In the genomic region with DNA sequence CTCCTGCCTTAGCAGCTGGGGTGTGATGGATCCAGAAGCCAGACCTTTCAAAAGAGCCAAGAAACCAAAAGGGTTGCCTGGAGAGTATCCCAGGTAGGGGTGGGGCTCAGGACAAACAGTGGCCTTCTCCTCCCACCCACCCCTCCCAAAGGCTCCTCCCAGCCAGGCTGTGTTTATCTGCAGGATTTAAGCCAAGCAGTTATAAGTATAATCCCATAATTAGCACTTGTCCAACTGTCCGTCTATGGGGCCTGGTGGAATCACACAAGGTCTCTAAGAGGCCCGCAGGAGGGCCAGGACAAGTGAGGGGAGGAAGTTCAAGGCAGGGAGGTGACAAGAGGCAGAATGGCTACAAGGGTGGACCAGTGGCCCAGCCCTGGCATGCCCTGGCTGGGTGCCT, we compare ENCODE assay signal across 37 mouse cellular contexts. TPM values are rescaled to one million over a fixed set of nuclear protein-coding genes. Genes with fewer than 3 reads are reported as not detected.
"Had no signal": no experiment of that assay in that cellular context is flagged by ENCODE, and none has a peak within 500 bp of the region (broad histone marks: within the 10 kb centered on the region; RNA-seq: fewer than 3 reads in every experiment).

No protein-coding gene starts in this region.

- H3K36me3 ChIP-seq: embryonic facial prominence, embryonic 10.5 days; embryonic facial prominence, embryonic 12.5 days; embryonic facial prominence, embryonic 13.5 days; embryonic facial prominence, embryonic 15.5 days; forebrain, embryonic 10.5 days; forebrain, embryonic 12.5 days; forebrain, embryonic 15.5 days had no signal

- H3K4me1 ChIP-seq: forebrain, embryonic 15.5 days had no signal

- H3K9ac ChIP-seq: embryonic facial prominence, embryonic 12.5 days; embryonic facial prominence, embryonic 13.5 days; embryonic facial prominence, embryonic 15.5 days; forebrain, embryonic 12.5 days; forebrain, embryonic 13.5 days; forebrain, embryonic 15.5 days; forebrain, postnatal 0 days had no signal

- ATAC-seq: forebrain, embryonic 13.5 days; forebrain, embryonic 14.5 days; forebrain, embryonic 15.5 days; forebrain, embryonic 16.5 days; forebrain, postnatal 0 days had no signal

- H3K27ac ChIP-seq: embryonic facial prominence, embryonic 10.5 days; embryonic facial prominence, embryonic 12.5 days; embryonic facial prominence, embryonic 13.5 days; embryonic facial prominence, embryonic 15.5 days; forebrain, embryonic 10.5 days; forebrain, embryonic 12.5 days; forebrain, embryonic 13.5 days; forebrain, embryonic 15.5 days; gastrocnemius, adult 2 months had no signal

- H3K9me3 ChIP-seq: embryonic facial prominence, embryonic 10.5 days; embryonic facial prominence, embryonic 12.5 days; embryonic facial prominence, embryonic 13.5 days; embryonic facial prominence, embryonic 15.5 days; forebrain, embryonic 10.5 days; forebrain, embryonic 12.5 days; forebrain, embryonic 13.5 days; forebrain, embryonic 15.5 days had no signal

- H3K27me3 ChIP-seq: forebrain, embryonic 15.5 days had no signal

- H3K4me3 ChIP-seq: embryonic facial prominence, embryonic 10.5 days; embryonic facial prominence, embryonic 12.5 days; embryonic facial prominence, embryonic 13.5 days; embryonic facial prominence, embryonic 15.5 days; erythroblast, embryonic 14.5 days; forebrain, embryonic 10.5 days; forebrain, embryonic 12.5 days; forebrain, embryonic 13.5 days; forebrain, embryonic 15.5 days; gastrocnemius, adult 2 months had no signal

- H3K4me2 ChIP-seq: embryonic facial prominence, embryonic 12.5 days; embryonic facial prominence, embryonic 13.5 days; embryonic facial prominence, embryonic 15.5 days; forebrain, embryonic 12.5 days; forebrain, embryonic 13.5 days; forebrain, embryonic 15.5 days had no signal

- DNase-seq: cerebellum, adult 2 months; cerebellum, adult 8-10 months; cerebellum, adult 9-10 months; cerebellum, adult 9-11 months; cerebellum, postnatal 10 days; cerebellum, postnatal 14 days; cerebellum, postnatal 25 days; cerebellum, postnatal 36 days; embryo, embryonic 11 days; forebrain, postnatal 0 days; gastrocnemius, adult 2 months; gastrocnemius, postnatal 10 days; gastrocnemius, postnatal 14 days; gastrocnemius, postnatal 25 days; gastrocnemius, postnatal 36 days; heart, adult 11 months; heart, adult 18-20 months had no signal

RNA-seq across cellular contexts. Expression of a gene that starts 6.7 kb away (rescaled TPM):
- total RNA-seq: common myeloid progenitor, adult 5-6 weeks; granulocyte monocyte progenitor cell, adult 5-6 weeks had no signal
- polyA plus RNA-seq: erythroblast, embryonic 14.5 days had no signal

RNA-seq across cellular contexts. Expression of a gene that starts 23.8 kb away (rescaled TPM):
- total RNA-seq: common myeloid progenitor, adult 5-6 weeks; gastrocnemius, adult 18-20 months; gastrocnemius, adult 2 months; gastrocnemius, adult 8-10 months; gastrocnemius, postnatal 25 days; heart, adult 18-20 months had no signal
- polyA plus RNA-seq: erythroblast, embryonic 14.5 days had no signal

RNA-seq across cellular contexts. Expression of a gene that starts 26.8 kb away (rescaled TPM):
- total RNA-seq: common myeloid progenitor, adult 5-6 weeks; forebrain, postnatal 0 days; gastrocnemius, adult 18-20 months; gastrocnemius, adult 2 months; gastrocnemius, adult 8-10 months; gastrocnemius, postnatal 10 days; gastrocnemius, postnatal 14 days; gastrocnemius, postnatal 25 days; gastrocnemius, postnatal 36 days; gastrocnemius, postnatal 4 days; granulocyte monocyte progenitor cell, adult 5-6 weeks; heart, adult 18-20 months had no signal
- polyA plus RNA-seq: cortical plate, adult 2 months; embryonic facial prominence, embryonic 10.5 days; embryonic facial prominence, embryonic 11.5 days; embryonic facial prominence, embryonic 12.5 days; embryonic facial prominence, embryonic 13.5 days; embryonic facial prominence, embryonic 14.5 days; embryonic facial prominence, embryonic 15.5 days; erythroblast, embryonic 14.5 days; forebrain, embryonic 11.5 days; forebrain, embryonic 12.5 days; forebrain, embryonic 13.5 days; forebrain, embryonic 14.5 days; forebrain, embryonic 15.5 days; forebrain, embryonic 16.5 days; forebrain, postnatal 0 days had no signal

RNA-seq across cellular contexts. Expression of a gene that starts 44.7 kb away (rescaled TPM):
- total RNA-seq: common myeloid progenitor, adult 5-6 weeks; gastrocnemius, adult 8-10 months; granulocyte monocyte progenitor cell, adult 5-6 weeks had no signal
- polyA plus RNA-seq: erythroblast, embryonic 14.5 days had no signal
